Mouse (Mus musculus): ENCODE measurements around the gene Cela3a.
"Not testable (repeated sequence)": the region's sequence is repeated elsewhere in the genome, so short reads cannot be mapped to it uniquely, and the experiment has no call there.

DNA sequence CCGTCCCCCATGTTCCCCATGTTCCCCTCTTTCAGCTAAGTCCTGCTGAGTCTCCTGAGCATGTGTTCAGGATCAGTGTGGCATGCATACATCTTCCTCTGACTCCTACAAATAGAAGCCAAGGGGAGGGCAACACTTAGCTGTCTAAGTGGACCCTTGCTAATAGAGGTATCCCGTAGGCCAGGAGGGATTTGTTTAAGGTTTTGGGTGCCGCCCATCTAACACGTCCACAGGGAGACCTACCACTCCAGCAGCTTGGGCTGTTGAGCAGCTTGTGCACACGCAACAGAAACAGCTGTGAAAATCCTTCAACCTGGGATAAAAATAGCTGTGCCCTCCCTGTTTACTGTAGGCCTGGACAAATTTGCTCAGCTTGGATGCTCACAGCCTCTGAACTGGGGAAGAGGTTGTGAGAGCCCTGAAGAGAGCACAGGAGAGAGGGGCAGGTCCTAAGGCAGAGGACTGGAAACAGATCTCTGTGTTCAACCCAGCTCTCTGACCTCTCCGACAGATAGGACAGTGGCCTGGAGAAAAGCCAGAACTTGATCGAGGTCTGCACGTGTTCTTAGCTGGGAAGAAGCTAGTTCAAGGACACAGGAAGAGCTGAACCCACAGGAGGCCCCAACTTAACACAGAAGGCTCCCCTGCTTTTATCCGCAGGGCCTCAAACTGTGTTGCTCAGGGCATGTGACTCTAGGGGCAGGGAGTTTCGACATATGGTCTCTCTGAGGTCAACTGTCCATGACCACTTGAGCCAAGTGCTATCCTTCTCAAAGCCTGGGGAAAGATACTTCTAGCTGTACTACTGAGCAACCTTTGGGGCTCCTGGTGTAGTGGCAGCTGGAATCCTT is 23.3 kb upstream of the Cela3a start:
- TF ChIP-seq CTCF (IDR thresholded peaks at IDR 0.05; ENCODE audit: extremely low read depth, insufficient read length, insufficient replicate concordance, low read depth, low read length); POLR2A (IDR thresholded peaks at IDR 0.05; ENCODE audit: low read depth, low read length): not testable (repeated sequence)
